Mouse (Mus musculus) telencephalon, adult 2 months (tissue): ENCODE results near the gene Dph1.
A peak's percentile ranks its signal among the peaks of the same experiment; 100 is the strongest.
"Not testable (repeated sequence)": the region's sequence is repeated elsewhere in the genome, so short reads cannot be mapped to it uniquely, and the experiment has no call there.

Experiments used
- DNase-seq: peaks from one replicate; pipeline ENCODE4 v3.0.0-alpha.2; 2011; ENCODE audit warnings: low read depth, low spot score

The Dph1 gene

DNA sequence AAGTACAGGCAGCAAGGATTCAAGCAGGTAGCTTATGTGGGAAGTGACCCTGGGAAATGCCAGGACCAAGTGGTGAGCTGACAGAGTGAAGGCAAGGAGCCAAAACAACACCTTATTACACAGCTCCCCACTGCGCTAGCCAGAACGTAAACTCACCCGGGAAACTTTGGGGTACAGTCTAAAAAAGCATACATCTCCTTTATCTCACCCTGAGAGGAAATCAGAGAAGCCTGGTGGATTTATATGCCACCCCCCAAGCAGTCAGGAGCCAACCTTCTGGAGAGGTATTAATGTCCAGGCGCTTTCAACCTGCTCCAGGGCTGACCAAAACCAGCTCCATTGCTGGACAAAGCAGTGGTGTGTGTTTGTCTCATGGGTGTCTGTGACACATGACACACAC lies 12.9 kb upstream of the Dph1 start:
- no peak for DNase-seq

DNA sequence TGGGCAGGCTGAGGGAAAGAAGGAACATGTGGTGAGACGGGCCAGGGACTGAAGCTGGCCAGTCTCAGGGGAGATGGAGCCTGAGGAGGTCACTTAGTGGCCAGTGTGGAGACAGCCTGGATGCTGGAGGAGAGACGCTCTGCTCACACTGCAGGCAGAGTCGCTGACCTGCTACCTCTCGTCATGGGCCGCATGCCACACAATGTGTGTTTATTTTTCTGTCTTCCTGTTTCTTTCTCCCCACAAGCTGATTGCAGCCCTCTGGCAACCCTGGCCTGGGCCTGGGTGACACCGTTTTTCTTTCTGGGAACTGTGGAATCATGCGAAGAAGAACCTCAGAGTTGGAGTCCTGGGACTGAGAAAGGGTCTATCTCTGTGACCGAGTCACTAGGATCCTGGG lies 10.7 kb upstream of the Dph1 start:
- DNase-seq, result no peak

DNA sequence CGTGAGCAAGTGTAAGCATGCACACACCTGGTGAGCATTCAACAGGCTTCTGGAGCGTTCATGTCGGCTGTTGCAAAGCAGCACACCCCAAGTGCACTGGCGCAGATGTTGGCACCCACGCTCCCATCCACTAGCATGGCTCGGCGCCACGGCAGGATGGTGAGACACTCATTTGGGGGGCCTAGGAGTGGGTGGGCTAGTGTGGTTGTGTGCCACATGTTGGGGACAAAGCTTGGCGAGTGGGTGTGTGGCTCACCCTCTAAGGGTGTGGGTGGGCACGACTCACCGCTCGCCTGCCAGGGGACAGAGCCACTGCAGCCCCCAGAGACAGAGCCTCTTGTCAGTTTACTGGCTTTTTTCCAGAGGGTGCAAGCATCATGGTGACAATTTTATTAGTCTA lies 9.9 kb upstream of the Dph1 start:
- no peak for DNase-seq

DNA sequence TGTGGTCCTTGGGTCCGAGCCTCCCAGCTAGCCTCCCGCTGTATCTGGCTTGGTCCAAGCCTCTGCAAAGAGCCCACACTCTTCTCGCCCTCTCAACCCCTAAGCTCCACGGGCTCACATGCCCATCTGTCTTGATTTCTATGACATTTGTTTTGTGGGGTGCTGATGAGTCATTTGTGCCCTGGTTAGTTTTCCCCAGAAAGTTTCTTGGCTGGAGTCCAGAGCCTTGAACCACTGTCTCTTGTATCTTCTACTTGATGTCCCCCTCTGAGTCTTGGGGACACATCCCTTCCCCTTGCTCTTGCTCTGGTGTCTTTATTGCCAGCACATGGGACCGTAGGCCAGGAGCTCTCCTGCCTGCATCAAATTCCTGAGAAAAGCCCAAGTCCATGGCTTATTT lies 8.9 kb upstream of the Dph1 start:
- DNase-seq, result no peak

DNA sequence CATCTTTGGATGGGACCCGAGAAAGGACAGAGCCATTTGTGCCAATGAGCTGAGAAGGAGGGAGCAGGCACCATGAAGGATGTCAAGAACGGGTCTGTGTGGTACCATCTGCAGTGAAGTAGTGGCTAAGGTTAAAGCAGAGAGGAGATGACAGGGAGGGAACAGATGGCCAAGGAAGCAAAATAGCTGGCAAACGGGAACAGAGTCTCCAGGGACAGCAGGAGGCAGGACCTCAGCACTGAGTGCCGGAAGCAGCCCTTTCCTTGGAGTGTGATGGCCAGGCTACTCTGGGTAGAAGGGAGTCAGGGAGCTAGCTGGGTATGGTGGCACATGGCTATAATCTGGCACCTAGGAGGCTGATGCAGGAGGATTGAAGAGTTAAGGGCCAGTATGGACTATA lies 7.8 kb upstream of the Dph1 start:
- DNase-seq, result no peak

DNA sequence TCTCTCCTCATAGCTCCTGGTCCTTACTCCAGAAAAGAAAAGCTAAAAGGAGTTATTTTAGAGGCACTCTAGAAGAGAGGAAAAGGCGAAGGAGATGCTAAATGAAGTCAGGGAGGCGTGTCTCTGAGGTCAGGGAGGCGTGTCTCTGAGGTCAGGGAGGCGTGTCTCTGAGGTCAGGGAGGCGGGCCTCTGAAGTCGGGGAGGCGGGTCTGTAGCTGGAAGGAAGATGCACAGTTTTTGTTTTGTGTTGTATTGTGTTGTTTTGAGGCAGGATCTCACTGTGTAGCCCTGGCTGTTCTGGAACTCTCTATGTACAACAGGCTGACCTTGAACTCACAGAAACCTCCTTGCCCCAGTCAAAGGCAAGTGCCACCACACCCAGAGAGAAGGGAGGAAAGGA lies 6.9 kb upstream of the Dph1 start:
- DNase-seq, result no peak

DNA sequence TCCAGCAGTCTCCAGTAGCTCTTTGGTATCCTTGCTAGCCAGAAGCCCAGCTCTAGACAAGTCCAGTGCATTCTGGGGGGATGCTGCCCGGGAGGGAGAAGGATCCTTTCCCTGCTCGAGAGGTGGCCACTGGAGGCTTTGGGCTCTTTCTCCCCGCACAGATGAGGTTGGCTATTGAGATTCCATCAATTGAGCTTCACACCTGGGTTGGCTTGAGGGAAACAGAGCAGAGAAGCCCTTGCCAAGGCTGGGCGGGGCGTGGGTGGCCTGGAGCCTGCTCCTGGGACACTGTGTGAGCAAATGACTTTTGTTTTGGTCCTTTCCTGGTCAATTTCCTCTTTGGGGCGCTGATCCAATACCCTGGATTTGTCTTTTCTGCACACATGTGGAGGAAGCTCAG lies 5.1 kb upstream of the Dph1 start:
- DNase-seq, result no peak

DNA sequence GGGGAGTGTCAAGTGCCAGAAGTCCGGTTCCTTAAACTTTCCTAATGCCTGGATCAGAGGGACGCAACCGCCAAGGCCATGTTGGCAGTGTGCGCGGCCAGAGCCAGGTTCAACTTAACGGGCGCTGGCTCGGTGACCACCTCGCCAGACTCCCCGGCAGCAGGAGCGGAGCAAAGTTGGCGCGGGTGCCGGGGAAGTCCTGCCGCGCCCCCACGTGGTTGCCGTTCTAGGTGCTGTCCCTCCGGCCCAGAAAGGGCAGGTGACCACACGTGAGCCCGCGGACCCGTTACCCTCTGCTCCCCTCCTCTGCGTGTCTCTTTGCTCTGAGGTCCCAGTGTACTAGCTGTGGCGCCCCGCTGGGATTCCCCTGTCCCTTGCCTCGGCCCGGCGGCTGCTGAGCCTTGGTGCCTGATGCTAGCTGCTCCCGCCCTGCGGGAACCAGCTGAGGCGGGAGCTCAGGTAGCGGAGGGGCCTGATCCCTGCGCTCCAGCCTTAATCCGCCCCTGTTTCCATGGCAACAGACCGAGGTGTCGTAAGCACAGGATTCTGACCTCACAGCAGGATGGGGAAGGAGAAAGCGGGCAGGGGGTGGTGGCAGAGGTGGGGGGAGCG lies 3.9 kb upstream of the Dph1 start:
- no peak for DNase-seq

DNA sequence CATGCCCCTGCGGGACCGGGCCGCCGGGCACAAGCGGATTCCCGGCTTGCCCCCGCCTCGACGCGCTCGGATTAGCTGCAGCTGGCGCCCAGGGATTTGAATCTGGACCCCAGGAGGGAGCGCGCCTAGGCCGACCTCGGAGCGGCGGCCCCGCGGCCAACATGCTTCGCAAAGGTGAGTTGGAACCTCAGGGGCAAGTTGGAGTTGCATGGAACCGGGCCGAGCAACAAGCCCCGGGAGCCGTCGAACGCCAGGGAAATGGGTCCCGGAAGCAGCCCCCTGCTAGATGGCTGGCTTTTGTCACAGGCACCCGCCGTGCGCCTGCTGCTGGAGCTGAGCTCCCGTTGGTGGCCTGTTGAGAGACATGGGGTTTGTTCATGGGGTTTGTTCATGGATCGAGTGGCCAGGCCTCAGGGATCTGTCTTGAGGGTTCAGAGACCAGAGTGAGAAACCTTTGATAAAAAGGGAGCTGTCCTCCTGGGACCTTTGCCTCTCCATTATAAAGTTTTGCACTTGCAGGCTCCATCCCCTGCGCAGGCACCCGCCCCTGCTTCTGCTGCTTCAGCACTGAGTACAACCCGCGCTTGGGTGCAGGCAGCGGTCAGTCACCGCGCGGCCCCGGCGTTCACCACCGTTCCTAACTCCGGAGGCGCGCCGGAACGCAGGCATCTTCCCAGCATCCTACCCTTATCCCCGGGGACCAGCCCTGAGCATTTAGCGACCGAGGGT lies 3.2 kb upstream of the Dph1 start:
- no peak for DNase-seq

DNA sequence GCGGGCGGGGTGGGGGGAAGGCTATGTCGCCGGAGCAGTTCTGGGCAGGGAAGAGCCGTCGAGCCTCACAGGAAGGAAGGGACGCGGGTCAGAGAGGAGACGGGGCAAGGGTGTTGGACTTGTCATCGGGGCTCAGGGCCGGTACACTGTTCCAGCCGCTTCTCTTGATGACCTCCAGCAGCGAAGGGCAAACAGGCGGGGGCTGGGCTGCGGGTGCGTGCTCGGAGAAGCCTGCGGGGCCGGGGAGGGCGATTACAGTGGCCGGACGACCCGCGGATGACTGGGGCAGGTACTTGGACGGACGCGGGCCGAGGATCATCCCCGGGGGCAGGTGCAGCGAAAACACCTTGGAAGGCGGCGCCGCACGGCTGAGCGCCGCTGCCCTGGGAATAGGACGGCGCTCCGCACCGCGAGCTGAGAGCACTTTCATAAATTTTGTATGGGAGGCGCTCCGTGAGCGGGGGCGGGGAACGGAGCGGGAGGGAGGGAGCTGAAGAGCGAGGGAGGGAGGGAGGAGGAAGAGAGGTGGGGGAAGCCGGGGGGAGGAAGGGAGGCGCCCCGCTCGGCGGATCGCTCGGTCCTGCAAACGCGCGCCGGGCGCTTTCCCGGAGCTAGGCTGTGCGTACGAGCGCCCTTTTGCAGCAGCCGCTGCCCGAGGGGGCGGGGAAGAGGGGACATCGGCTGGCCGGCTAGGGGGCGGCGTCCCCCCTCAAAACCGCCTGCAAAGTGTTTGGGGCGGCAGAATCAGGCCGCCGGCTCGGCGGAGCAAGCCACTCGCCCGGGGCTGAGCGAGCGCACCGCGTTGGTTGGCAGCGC lies 2.4 kb upstream of the Dph1 start, which contains the start of gene Rtn4rl1:
TSS of gene Rtn4rl1 (plus strand) at position 528 of the 816 bp plus-strand sequence.
- DNase-seq, result no peak

DNA sequence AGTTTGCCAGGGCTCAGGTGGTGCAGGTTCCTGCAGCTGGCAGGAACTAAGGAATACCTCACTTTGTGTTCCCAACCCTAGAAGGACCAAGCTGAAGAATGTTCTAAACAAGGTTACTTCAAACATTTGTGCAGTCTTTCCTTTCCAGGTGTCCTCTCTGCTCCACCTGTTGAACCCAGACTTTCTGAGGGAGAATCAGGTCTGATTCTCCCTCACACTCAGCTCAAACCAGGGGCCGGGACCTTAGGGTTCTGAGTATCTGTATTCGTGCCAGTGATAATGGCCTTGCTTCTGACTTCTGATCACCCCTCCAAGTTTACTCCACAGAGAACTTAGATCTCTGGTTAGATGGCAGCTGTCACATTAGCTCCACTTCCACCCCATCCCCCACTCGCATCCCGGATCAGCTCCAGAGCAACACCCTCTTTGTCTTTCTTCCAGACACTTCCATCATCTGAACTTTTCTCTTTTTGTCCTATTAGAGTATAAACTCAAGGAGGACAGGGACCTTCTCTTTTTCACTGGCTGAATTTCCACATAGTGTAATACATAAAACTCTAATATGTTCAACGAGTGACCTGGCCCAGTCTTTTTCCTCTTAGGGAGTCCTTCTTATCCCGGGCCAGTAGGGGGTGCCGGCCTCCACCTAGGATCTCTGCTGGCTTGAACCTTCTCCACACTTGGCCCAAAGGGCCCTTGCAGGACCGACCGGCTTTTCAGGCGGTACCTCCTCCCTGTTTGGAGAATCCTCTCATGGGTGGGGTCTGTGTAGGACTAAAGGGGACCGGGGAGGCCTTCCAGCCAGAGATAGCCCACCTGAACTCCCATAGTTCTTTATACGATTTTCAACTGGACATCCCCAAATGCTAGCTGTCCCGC lies 1.5 kb upstream of the Dph1 start:
- no peak for DNase-seq

DNA sequence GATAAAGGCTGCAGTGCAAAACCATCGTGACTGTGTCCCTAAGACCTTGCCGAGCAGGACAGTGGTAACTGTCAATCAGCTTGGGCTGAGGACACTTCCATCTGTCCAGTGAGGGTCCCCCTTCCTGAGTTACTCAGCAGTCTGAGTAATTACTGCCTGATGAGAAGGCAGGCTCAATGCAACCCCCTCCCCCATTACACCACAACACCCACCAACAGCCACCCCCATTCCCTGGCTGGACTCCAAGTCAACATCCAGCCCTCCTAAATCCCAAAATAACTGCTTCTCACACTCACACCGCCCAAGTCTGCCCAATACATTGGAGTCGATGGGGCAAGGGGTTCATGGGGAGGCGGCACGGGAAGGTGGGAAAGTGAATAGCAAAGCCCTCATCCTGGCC lies 800 bp upstream of the Dph1 start:
- DNase-seq, result no peak

DNA sequence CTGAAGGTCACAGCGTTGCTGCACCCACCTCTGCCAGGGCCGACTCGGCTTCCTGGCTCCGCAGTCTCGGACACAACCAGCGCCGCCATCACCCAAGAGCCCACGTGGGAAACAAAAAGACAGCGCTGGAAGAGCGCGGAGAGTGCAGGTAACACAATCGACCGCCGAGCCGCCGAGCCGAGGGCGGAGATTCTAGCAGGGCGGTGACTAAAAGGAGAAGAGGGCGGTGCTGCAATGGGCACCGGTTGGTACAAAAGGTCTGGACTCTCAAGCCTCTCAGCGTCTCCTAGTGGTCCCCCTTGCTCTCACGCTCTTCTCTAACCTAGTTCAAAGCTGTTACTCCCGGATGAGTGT lies 693 bp downstream of the Dph1 start:
- DNase-seq, result peak; percentile 85

DNA sequence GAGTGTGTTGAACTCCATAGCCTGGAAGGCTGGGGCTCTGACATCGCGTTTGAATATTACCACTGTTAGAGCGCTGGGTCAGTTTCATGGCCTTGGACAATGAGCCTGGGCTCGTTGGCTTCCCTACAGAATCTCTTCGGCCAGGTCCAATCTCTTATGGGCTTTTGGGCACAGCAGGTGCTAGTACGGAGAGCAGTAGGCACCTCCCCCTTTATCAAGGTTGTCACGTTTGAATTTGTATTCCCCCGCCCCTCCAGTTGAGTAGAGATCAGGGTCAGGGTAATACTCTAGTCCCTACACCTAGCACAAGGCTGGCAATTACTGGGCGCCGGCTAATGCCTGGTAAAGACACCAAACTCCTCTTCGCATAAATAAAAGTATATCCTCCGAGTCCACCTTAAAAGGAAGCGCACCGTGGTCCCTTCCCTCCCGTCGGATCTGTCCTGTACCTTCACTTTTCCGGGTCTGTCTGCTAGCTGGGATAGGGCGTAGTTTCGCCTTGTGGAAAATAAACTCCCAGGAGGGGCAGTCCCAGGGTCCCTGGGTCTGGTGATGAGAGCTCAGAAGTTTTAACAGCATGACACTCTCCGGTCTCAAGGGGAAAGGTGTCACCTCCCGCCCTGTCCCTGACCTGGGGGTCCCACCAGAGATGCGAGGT lies 1.2 kb downstream of the Dph1 start:
- DNase-seq, result no peak

DNA sequence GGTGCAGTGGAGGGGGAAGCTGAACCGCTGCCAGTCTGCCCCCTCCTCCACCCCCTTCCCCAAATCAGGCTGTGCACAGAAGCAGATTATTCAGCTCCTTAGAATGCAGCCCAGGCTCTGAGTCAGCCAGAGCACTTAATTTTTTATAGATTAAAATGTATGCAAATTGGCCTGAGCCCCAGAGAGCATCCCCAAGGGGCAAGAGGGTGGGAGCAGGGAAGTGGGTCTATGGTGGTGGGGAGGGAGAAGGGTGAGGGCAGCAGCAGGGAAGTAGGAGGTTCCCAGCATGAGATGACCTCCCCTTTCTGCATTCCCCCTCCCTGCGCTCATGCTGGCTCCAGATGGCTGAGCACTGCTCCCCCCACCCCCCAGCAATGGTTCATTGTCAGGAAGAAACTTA lies 6.1 kb downstream of the Dph1 start:
- DNase-seq, result no peak

DNA sequence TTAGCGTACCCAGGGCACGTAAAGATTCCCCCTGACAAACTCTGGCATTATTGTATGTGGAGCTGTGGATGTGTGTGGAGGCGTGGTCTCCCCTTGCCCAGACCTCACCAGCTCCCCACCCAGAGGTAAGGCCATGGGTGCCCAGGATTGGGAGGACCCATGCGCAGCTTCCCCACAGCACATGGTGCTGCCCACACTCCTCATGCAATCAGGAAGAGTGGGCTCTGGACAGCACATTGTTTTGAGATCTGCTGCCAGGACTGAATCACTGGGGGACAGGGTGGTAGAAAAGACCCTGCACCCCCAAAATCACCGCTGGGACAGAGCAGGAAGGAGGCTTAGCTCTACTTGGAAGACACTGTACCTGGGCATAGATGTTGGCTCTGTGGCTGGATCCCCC lies 6.5 kb downstream of the Dph1 start:
- no peak for DNase-seq

DNA sequence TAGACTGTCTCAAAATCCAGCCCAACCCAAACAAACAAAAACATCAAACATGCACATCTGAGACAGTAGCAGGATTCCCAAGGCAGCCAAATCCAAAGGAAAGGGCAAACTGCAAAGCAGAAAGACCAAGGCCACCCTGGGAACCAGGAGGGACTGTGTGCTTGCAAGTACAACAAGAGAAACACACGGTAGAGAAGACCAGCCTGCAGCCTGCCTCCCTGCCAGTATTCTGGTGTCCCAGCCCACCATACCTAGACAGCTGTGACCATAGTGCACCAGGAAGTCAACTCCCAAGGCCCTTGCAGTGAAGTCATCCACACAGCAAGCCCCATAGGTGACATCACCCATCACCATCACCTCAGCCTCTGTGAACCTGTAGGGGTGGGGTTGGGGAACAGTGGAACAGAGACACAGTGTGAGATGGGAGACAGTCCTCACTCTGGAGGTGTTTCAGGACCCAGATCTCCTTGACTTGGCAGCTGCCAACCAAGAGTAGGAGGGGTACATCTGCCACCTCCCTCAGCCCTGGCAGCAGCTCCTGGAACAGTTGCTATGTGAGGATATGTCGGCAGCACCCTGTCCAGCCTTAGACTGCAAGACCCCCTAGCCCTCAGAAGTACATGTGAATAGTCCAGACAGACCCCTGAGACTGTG lies 7.0 kb downstream of the Dph1 start:
- no peak for DNase-seq

DNA sequence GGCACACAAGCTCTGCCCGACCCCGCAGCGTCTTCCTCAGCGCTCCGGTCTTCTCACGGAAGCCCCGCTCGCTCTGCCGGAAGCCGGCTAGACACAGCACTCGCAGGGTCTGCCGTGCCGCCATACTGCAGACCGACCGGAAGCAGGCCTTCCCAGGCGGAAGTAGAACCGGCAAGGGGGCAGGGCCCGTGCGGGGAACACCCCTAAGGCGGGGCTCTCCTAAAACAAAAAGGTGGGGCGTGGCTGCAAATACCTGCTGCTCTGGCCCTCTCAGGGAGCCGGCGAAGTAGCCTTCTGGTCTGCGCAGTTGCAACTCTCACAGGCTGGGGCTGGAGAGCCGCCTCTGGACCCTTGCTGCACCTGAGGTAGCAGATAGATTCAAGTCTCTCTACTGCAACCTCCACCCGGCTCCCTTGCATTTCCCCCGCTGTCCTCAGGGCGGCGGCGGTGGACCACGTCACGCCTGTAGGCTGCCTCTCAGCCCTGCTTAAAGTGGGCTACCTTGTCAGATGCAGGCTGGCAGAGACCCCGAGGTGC lies 12.3 kb downstream of the Dph1 start, which contains the start of gene Ovca2:
TSS of gene Ovca2 (minus strand) at position 164 of the 537 bp plus-strand sequence.
- peak; percentile 86 for DNase-seq

DNA sequence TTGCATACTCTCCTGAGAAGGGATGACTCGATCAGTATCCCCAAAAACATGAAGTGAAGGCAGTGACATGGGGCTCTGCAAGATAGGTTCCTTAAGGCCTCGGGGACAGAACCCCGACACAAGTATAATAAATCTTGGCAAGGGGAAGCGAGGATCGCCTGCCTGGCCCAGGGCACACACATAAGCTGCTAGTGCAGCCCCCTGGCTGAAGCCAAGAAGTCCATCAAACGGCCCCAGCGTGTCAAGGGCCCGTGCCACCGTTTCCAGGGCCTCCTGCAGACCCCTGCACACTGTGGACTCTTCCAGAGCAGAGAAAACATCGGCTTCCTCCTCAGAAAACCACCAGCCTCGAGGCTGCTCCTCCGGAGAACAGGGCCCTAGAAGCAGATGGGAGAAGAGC lies 13.0 kb downstream of the Dph1 start:
- no peak for DNase-seq

DNA sequence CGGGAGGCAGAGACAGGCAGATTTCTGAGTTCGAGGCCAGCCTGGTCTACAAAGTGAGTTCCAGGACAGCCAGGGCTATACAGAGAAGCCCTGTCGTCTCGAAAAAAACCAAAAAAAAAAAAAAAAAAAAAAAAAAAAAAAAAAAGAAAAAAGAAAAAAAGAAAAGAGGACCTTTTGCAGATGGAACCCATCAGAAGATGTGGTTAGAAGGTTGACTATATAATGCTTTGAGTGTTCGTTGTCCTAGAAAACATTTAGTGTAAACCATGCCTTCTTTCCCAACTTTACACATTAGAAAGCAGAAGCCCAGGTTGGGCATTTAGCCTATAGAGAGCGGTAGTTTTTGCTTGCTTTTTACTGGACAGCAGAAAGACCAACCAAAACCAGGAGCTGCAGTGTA lies 16.5 kb downstream of the Dph1 start:
- DNase-seq, result not testable (repeated sequence)

DNA sequence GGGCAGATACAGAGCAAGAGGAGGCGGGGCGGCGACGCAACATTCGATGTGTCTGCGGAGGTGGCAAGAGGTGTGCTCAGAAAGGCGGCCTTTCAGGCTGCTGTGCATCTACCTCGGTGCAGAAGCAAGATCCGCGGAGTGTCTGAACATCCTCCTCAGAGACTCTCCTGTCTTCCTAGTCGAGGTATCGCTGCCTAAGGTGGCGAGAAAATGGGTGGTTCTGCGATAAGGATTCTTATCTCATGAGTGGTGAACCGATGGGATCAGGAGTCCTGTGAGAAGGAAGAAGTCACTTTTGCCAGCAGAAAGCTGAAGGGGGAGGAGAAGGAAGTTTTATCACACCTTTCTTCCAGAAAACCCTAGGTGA lies 17.3 kb downstream of the Dph1 start:
- no peak for DNase-seq
